Mouse (Mus musculus) heart, embryonic 13.5 days (tissue): ENCODE data around the gene Zfp982. TPM values are rescaled to one million over a fixed set of nuclear protein-coding genes. Genes with fewer than 3 reads are reported as not detected.

Experiments used
- polyA plus RNA-seq: library from polyadenylated mRNA; unstranded; fragments of >200 nt; fragmentation: Nextera tagmentation; extraction: Ambion mirVana; gene quantifications from 2 replicates; pipeline ENCODE4 v1.2.1, GENCODE M21; 2015

Gene Zfp982
- polyA plus RNA-seq, 1 experiment from 2014 or later = 5.5 TPM

Other genes with a start within 250 kb of the Zfp982 start
- not detected in 2 replicates for gene Zfp988, start 186.7 kb upstream of the Zfp982 start, polyA plus RNA-seq
- gene Zfp978, start 131.1 kb upstream of the Zfp982 start, polyA plus RNA-seq = 0.17 TPM in 1 of 2 replicates, not detected in the other
- gene Gm16503, start 47.8 kb downstream of the Zfp982 start, polyA plus RNA-seq = 0.25 and 0.31 TPM in 2 replicates
- 0.07 and 0.10 TPM in 2 replicates for gene Zfp985, start 60.9 kb downstream of the Zfp982 start, polyA plus RNA-seq
- 3.0 and 3.3 TPM in 2 replicates for gene Zfp979, start 150.1 kb downstream of the Zfp982 start, polyA plus RNA-seq
- not detected in 2 replicates for gene Zfp534, start 210.1 kb downstream of the Zfp982 start, polyA plus RNA-seq